Mouse (Mus musculus): ENCODE results near the gene Serpina3k. TPM values are rescaled to one million over a fixed set of nuclear protein-coding genes. Genes with fewer than 3 reads are reported as not detected.
"Not testable (repeated sequence)": the region's sequence is repeated elsewhere in the genome, so short reads cannot be mapped to it uniquely, and the experiment has no call there.

Gene Serpina3k
- not detected in 2 replicates for polyA plus RNA-seq (2014; fragmentation: Nextera tagmentation; extraction: Ambion mirVana)

DNA sequence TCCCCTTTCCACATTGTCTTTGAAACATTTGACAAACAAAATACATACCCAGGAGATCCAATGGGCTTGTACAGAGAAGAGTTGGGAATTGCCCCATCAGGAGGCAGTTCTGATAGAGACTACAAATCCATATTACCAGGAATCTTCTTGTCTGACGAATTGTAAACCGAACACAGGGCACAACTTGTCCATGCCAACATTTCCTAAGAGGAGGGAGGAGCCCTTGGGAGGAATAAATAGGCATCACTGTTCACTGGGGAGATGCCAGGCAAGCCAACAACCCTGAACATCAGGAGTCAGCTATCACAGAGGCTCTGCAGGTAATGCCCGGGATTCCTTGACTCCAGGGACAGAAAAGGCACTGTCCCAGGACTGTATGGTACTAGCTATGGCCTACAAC, at the start of gene Serpina3k, which contains the start of gene Serpina3m:
Gene Serpina3k, plus strand, starts transcription at position 261 of the 400 bp plus-strand sequence.
Gene Serpina3m, plus strand, starts transcription at position 261 of the 400 bp plus-strand sequence.
- 66% methylated on average over 3 of the region's 3 CpGs for WGBS (ENCODE audit: insufficient replicate concordance)
- H3K4me1 ChIP-seq (ENCODE audit: control insufficient read depth, insufficient read depth, low read length); ATAC-seq (replicated peaks; ENCODE audit: insufficient number of reproducible peaks, low FRiP score, low TSS enrichment); H3K27me3 ChIP-seq (ENCODE audit: control insufficient read depth, insufficient read depth, low read length); H3K36me3 ChIP-seq (ENCODE audit: control insufficient read depth, insufficient read depth, low read length); H3K4me3 ChIP-seq (ENCODE audit: low read depth, low read length); H3K9ac ChIP-seq (ENCODE audit: low read depth, low read length); H3K27ac ChIP-seq (ENCODE audit: low read depth, low read length); H3K9me3 ChIP-seq (replicated peaks; ENCODE audit: control insufficient read depth, low read length); H3K4me2 ChIP-seq: not testable (repeated sequence)

DNA sequence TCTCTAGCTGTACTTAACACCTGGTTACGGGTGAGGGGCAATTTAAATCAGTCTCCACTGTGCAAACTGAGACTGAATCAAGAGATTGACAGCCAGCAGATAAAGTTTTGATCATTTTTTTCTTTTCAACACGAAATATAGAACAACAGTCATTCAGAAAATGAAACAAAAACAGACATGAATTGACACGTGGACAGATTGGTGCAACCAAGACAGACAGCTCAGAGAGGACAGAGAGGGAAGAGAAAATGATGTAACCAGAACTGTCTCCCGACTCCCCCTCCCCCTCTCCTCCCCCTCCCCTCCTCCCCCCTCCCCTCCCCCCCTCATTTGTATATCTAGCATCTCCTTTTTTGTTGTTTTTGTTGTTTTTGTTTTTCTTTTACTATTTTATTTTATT, 48.4 kb upstream of the Serpina3k start:
- Histone ChIP-seq H3K9ac (ENCODE audit: low read depth, low read length) (no peak overlapping the region), H3K4me3 (ENCODE audit: low read depth, low read length) (no peak overlapping the region), H3K4me1 (ENCODE audit: control insufficient read depth, insufficient read depth, low read length) (no peaks in the 10 kb centered on the region), H3K9me3 (replicated peaks; ENCODE audit: control insufficient read depth, low read length) (no peaks in the 10 kb centered on the region), H3K27ac (ENCODE audit: low read depth, low read length) (no peak overlapping the region), H3K27me3 (ENCODE audit: control insufficient read depth, insufficient read depth, low read length) (no peaks in the 10 kb centered on the region), H3K4me2 (no peak overlapping the region), H3K36me3 (ENCODE audit: control insufficient read depth, insufficient read depth, low read length) (no peaks in the 10 kb centered on the region)
- no peak for ATAC-seq (replicated peaks; ENCODE audit: insufficient number of reproducible peaks, low FRiP score, low TSS enrichment)
- WGBS (ENCODE audit: insufficient replicate concordance) = 36% methylated on average over 4 of the region's 4 CpGs

DNA sequence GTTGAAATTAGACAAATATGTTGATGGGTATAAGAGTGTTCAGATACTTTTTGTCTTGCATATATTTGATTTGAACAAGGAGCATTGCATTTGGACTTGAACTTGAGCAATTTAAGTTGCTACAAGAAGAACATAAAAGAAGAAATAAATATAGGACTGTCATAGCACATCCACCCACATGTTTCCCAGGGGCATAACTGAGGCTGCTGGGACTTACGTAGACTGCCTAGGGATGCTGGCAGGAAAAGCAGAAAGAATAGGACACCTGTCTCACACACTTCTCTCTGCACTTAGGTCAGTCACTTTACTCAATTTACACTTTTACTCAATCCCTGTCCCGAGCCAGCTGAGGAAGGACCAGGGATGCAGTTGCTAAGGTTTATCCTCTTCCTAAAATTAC, 44.3 kb upstream of the Serpina3k start:
- WGBS (ENCODE audit: insufficient replicate concordance) = 77% methylated on average over 2 of the region's 2 CpGs
- no peak overlapping the region for H3K27ac ChIP-seq (ENCODE audit: low read depth, low read length)
- no peak overlapping the region for H3K4me2 ChIP-seq
- no peak overlapping the region for H3K4me3 ChIP-seq (ENCODE audit: low read depth, low read length)
- no peaks in the 10 kb centered on the region for H3K9me3 ChIP-seq (replicated peaks; ENCODE audit: control insufficient read depth, low read length)
- no peaks in the 10 kb centered on the region for H3K27me3 ChIP-seq (ENCODE audit: control insufficient read depth, insufficient read depth, low read length)
- no peak for ATAC-seq (replicated peaks; ENCODE audit: insufficient number of reproducible peaks, low FRiP score, low TSS enrichment)
- H3K4me1 ChIP-seq (ENCODE audit: control insufficient read depth, insufficient read depth, low read length) = no peaks in the 10 kb centered on the region
- H3K9ac ChIP-seq (ENCODE audit: low read depth, low read length) = no peak overlapping the region
- no peaks in the 10 kb centered on the region for H3K36me3 ChIP-seq (ENCODE audit: control insufficient read depth, insufficient read depth, low read length)

DNA sequence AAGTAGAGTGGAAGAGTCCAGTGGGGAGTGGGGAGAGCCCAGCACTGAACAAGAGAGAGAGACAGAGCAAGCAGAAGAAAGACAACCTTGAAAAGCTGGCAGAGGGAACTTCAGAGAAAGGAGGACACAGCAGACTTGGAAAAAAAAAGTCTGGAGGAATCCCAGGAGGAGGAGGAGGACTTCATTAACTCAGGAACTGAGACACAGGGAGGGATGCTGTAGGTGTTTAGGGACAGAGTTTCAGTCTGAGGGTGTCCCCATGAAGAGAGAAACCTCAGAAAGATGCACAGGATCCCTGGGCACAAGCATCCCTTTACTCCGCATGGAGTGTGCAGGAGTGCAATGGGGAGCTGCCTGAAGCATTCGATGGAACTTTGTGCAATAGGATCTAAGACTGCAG, 40.2 kb upstream of the Serpina3k start:
- Histone ChIP-seq H3K4me2 (no peak overlapping the region), H3K27me3 (ENCODE audit: control insufficient read depth, insufficient read depth, low read length) (no peaks in the 10 kb centered on the region), H3K4me1 (ENCODE audit: control insufficient read depth, insufficient read depth, low read length) (no peaks in the 10 kb centered on the region), H3K4me3 (ENCODE audit: low read depth, low read length) (no peak overlapping the region), H3K9me3 (replicated peaks; ENCODE audit: control insufficient read depth, low read length) (no peaks in the 10 kb centered on the region), H3K36me3 (ENCODE audit: control insufficient read depth, insufficient read depth, low read length) (no peaks in the 10 kb centered on the region), H3K27ac (ENCODE audit: low read depth, low read length) (no peak overlapping the region), H3K9ac (ENCODE audit: low read depth, low read length) (no peak overlapping the region)
- 85% methylated on average over 2 of the region's 2 CpGs for WGBS (ENCODE audit: insufficient replicate concordance)
- ATAC-seq (replicated peaks; ENCODE audit: insufficient number of reproducible peaks, low FRiP score, low TSS enrichment) = no peak

DNA sequence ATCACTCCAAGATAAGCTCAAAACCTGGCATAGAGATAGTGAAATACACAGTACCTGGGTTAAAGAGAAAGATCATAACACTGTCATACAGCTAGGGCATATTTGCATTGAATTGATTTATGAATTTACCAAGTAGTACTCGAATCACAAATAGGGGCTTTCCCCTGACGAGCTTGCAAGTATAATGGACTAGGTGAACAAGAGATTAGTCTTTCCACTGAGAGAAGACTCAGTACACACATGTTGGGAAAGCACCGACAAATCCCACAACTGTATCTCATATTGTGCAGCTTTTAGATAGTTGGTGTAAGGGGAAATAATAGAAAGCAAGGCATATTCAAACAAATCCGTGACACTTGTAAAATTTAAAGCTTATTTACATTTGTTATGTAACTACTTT, 32.3 kb upstream of the Serpina3k start:
- ATAC-seq (replicated peaks; ENCODE audit: insufficient number of reproducible peaks, low FRiP score, low TSS enrichment) = no peak
- 81% methylated on average over 4 of the region's 4 CpGs for WGBS (ENCODE audit: insufficient replicate concordance)
- no peaks in the 10 kb centered on the region for H3K4me1 ChIP-seq (ENCODE audit: control insufficient read depth, insufficient read depth, low read length)
- no peaks in the 10 kb centered on the region for H3K27me3 ChIP-seq (ENCODE audit: control insufficient read depth, insufficient read depth, low read length)
- H3K9me3 ChIP-seq (replicated peaks; ENCODE audit: control insufficient read depth, low read length) = no peaks in the 10 kb centered on the region
- no peak overlapping the region for H3K27ac ChIP-seq (ENCODE audit: low read depth, low read length)
- H3K4me2 ChIP-seq = no peak overlapping the region
- no peak overlapping the region for H3K9ac ChIP-seq (ENCODE audit: low read depth, low read length)
- no peak overlapping the region for H3K4me3 ChIP-seq (ENCODE audit: low read depth, low read length)
- no peaks in the 10 kb centered on the region for H3K36me3 ChIP-seq (ENCODE audit: control insufficient read depth, insufficient read depth, low read length)

DNA sequence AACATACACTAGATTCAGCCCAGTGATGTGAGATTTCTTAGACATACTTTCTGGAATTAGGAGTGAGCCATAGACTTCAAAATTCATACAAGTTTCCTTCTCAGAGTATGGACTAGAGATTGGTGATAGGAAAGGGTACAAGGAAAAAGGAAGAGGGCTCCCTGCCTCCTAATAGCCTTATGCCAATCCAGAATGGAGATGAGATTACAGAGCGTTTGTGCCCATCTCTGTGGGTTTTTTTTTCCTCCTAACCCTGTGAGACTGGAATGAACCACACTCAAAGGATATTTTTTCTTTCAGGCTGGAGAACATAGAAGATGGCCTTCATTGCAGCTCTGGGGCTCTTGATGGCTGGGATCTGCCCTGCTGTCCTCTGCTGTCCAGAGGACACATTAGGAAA, 24.0 kb upstream of the Serpina3k start, which contains the start of gene Serpina3j:
Gene Serpina3j, plus strand, starts transcription at position 301 of the 400 bp plus-strand sequence.
- no peak within 1 kb of the TSS for H3K9ac ChIP-seq (ENCODE audit: low read depth, low read length)
- 70% methylated on average over 1 of the region's 1 CpGs for WGBS (ENCODE audit: insufficient replicate concordance)
- no peaks in the 10 kb centered on the region for H3K36me3 ChIP-seq (ENCODE audit: control insufficient read depth, insufficient read depth, low read length)
- H3K4me3 ChIP-seq (ENCODE audit: low read depth, low read length) = no peak within 1 kb of the TSS
- no peak for ATAC-seq (replicated peaks; ENCODE audit: insufficient number of reproducible peaks, low FRiP score, low TSS enrichment)
- H3K4me1 ChIP-seq (ENCODE audit: control insufficient read depth, insufficient read depth, low read length) = no peaks in the 10 kb centered on the region
- no peak within 1 kb of the TSS for H3K4me2 ChIP-seq
- no peak within 1 kb of the TSS for H3K27ac ChIP-seq (ENCODE audit: low read depth, low read length)
- H3K27me3 ChIP-seq (ENCODE audit: control insufficient read depth, insufficient read depth, low read length) = no peaks in the 10 kb centered on the region
- H3K9me3 ChIP-seq (replicated peaks; ENCODE audit: control insufficient read depth, low read length) = 0 out of 2 replicates have a peak, but pooled peaks cover 2% of the 10 kb centered on the region

DNA sequence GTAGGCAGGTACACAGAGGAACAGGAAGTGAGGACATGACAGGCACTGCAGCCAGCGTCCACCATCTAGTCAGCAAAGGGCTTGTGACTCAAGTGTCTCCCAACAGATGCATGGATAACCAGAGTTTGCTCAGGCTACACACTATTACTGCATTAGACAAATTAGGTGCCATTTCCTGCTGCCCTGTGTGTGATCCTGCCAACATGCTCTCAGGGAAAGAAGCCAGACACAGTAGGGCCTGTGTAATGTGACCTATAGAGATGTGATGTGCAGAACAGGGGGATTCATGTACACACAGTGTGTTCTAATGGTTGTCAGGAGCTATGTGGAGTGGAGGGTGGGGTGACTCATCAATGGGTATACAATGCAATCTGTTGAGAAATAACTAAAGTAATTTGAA, 15.8 kb upstream of the Serpina3k start:
- H3K4me2 ChIP-seq = no peak overlapping the region
- H3K27me3 ChIP-seq (ENCODE audit: control insufficient read depth, insufficient read depth, low read length) = no peaks in the 10 kb centered on the region
- H3K4me3 ChIP-seq (ENCODE audit: low read depth, low read length) = no peak overlapping the region
- no peaks in the 10 kb centered on the region for H3K4me1 ChIP-seq (ENCODE audit: control insufficient read depth, insufficient read depth, low read length)
- H3K27ac ChIP-seq (ENCODE audit: low read depth, low read length) = no peak overlapping the region
- H3K9ac ChIP-seq (ENCODE audit: low read depth, low read length) = no peak overlapping the region
- 35% methylated on average over 1 of the region's 1 CpGs for WGBS (ENCODE audit: insufficient replicate concordance)
- no peaks in the 10 kb centered on the region for H3K9me3 ChIP-seq (replicated peaks; ENCODE audit: control insufficient read depth, low read length)
- no peaks in the 10 kb centered on the region for H3K36me3 ChIP-seq (ENCODE audit: control insufficient read depth, insufficient read depth, low read length)
- no peak for ATAC-seq (replicated peaks; ENCODE audit: insufficient number of reproducible peaks, low FRiP score, low TSS enrichment)

DNA sequence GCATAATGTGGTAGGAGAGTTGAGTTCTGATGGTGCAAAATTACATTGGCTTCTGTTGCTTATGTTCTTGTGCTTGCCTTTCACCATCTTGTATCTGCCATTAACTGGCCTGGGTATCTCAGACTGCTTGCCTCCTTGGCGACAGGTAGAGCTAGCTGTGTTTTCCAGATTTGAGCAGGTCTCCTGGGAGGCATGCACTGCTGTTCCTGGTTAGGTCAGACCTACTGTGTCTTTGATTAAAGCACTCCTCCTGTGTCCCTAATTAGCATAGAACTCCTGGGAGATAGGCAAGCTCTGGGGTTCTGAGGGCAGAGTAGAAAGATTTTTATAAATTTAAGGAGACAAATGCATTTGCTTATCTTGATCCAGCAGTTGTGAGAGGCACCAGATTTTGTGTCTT, 6.6 kb upstream of the Serpina3k start:
- ATAC-seq (replicated peaks; ENCODE audit: insufficient number of reproducible peaks, low FRiP score, low TSS enrichment) = no peak
- H3K4me1 ChIP-seq (ENCODE audit: control insufficient read depth, insufficient read depth, low read length) = no peaks in the 10 kb centered on the region
- H3K36me3 ChIP-seq (ENCODE audit: control insufficient read depth, insufficient read depth, low read length) = no peaks in the 10 kb centered on the region
- WGBS (ENCODE audit: insufficient replicate concordance) = 36% methylated on average over 1 of the region's 1 CpGs
- no peaks in the 10 kb centered on the region for H3K27me3 ChIP-seq (ENCODE audit: control insufficient read depth, insufficient read depth, low read length)
- no peak overlapping the region for H3K27ac ChIP-seq (ENCODE audit: low read depth, low read length)
- no peaks in the 10 kb centered on the region for H3K9me3 ChIP-seq (replicated peaks; ENCODE audit: control insufficient read depth, low read length)
- H3K9ac ChIP-seq (ENCODE audit: low read depth, low read length) = no peak overlapping the region
- no peak overlapping the region for H3K4me3 ChIP-seq (ENCODE audit: low read depth, low read length)
- no peak overlapping the region for H3K4me2 ChIP-seq

DNA sequence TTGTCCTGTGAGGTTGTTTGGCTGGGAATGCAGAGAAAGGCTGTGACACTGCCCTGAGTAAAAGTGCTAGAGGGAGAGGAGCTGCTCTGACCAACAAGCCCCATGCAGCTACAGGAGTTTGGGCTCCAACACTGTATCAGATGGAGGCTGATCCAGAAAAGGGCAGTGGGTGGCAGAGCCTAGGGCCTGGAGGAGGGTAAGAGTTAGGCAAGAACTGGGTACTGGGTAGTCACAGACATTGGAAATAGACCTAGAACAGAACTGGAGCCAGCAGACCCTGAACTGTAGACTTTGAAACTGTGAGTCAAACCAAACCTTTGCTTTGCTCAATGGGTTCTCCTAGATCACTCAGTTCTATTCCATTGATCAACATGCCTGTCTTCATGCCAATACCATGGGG, 1.4 kb upstream of the Serpina3k start:
- H3K9me3 ChIP-seq (replicated peaks; ENCODE audit: control insufficient read depth, low read length) = not testable (repeated sequence)

More for the DNA sequence above, 1.4 kb upstream of the Serpina3k start:
- not testable (repeated sequence) for H3K9ac ChIP-seq (ENCODE audit: low read depth, low read length); H3K27ac ChIP-seq (ENCODE audit: low read depth, low read length); H3K27me3 ChIP-seq (ENCODE audit: control insufficient read depth, insufficient read depth, low read length); H3K4me3 ChIP-seq (ENCODE audit: low read depth, low read length); ATAC-seq (replicated peaks; ENCODE audit: insufficient number of reproducible peaks, low FRiP score, low TSS enrichment); H3K36me3 ChIP-seq (ENCODE audit: control insufficient read depth, insufficient read depth, low read length); H3K4me1 ChIP-seq (ENCODE audit: control insufficient read depth, insufficient read depth, low read length); H3K4me2 ChIP-seq

Data from heart, embryonic 11.5 days (tissue).